Mouse (Mus musculus) embryonic facial prominence, embryonic 11.5 days (tissue): ENCODE data around the gene Irx2. TPM values are rescaled to one million over a fixed set of nuclear protein-coding genes. Genes with fewer than 3 reads are reported as not detected.

Experiments
- ATAC-seq: fragments of 200-750 bp; cut with Nextera tagmentation; replicated peaks from 2 replicates; pipeline ENCODE4 v1.8.0; 2017; ENCODE audit warnings: low read depth; ENCODE audit not compliant: insufficient number of reproducible peaks, low FRiP score, low TSS enrichment
- DNase-seq: peaks from one replicate; pipeline ENCODE4 v3.0.0-alpha.2; 2015; ENCODE audit warnings: low spot score
- H3K27ac ChIP-seq: fragments of 300-500 bp; sonication (generic); replicated peaks from 2 replicates; pipeline ENCODE4 v1.5.1; 2014; ENCODE audit warnings: mild to moderate bottlenecking, low read depth, low read length, control low read depth
- H3K27me3 ChIP-seq: fragments of 300-500 bp; sonication (generic); 2 replicates; pipeline ENCODE4 v1.6.1; 2014; ENCODE audit warnings: mild to moderate bottlenecking, low read length, moderate library complexity, mixed read lengths; ENCODE audit not compliant: control insufficient read depth, insufficient read depth
- H3K36me3 ChIP-seq: fragments of 300-500 bp; sonication (generic); replicated peaks from 2 replicates; pipeline ENCODE4 v1.6.1; 2014; ENCODE audit warnings: low read depth, mild to moderate bottlenecking, low read length, moderate library complexity, mixed read lengths; ENCODE audit not compliant: control insufficient read depth, insufficient read depth
- H3K4me1 ChIP-seq: fragments of 300-500 bp; sonication (generic); 2 replicates; pipeline ENCODE4 v1.6.1; 2014; ENCODE audit warnings: low read length, mixed read lengths; ENCODE audit not compliant: control insufficient read depth, insufficient read depth
- H3K4me2 ChIP-seq: fragments of 300-500 bp; sonication (generic); 2 replicates; pipeline ENCODE4 v1.6.1; 2014; ENCODE audit warnings: low read depth, mild to moderate bottlenecking, control low read depth, low read length, moderate library complexity
- H3K4me3 ChIP-seq: fragments of 300-500 bp; sonication (generic); 2 replicates; pipeline ENCODE4 v1.5.1; 2014; ENCODE audit warnings: low read depth, low read length, control low read depth
- H3K9ac ChIP-seq: fragments of 300-500 bp; sonication (generic); replicated peaks from 2 replicates; pipeline ENCODE4 v1.6.1; 2014; ENCODE audit warnings: mild to moderate bottlenecking, control low read depth, low read length
- H3K9me3 ChIP-seq: fragments of 300-500 bp; sonication (generic); replicated peaks from 2 replicates; pipeline ENCODE4 v1.6.1; 2016; ENCODE audit warnings: mild to moderate bottlenecking, low read length, inconsistent platforms, mixed read lengths; ENCODE audit not compliant: control insufficient read depth
- WGBS: fragments of 180-500 bp; shearing (Covaris S2); extraction: QIAGEN DNeasy Blood & Tissue Kit; methylation state at CpG from one replicate; pipeline ENCODE4 v1.1.7; 2014; 5-methylcytosine and 5-hydroxymethylcytosine counted together
- polyA plus RNA-seq: library from polyadenylated mRNA; unstranded; fragments of >200 nt; fragmentation: Nextera tagmentation; extraction: Ambion mirVana; gene quantifications from 2 replicates; pipeline ENCODE4 v1.2.1, GENCODE M21; 2014

The Irx2 gene
- polyA plus RNA-seq, 1 experiment from 2014 or later, result 8.8 TPM

DNA sequence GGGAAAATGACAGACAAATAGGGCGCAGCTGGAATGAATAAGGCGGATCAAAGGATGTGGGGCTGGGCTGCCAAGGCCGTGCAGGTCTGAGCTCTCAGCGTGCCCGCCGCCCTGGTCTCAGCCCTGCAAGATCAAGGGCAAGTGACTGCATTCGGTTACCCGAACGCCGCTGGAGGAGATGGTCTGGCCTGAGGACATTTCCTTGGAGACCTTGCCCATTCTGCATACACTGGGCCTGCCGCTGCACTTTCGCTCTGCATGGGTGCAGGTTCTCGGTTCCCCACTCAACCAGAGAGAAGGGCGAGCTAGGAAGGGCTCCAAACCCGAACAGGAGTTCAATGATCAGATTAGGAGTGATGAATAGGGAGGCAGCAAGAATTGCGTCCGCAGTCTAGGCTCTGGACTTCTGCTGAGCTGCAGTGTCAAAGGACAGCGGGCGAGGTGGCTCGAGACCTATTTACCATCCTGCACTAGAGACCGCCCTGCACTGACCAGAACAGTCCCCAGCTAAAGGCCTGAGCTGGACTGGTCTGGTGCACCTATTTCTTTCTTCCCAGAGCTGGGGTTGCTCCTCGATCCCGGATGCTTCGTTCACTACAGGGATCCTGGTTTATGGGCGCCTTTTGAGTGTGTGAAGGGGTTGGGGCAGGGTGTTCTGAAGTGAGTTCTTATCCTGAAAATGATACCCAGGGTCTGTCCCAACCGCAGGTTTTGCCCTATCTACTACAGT, 9.9 kb downstream of the Irx2 start:
- 1% methylated on average over 26 of the region's 26 CpGs for WGBS
- peaks cover 6% of the 10 kb centered on the region; the same call in 1 of the 2 replicates for H3K4me1 ChIP-seq
- H3K27ac ChIP-seq, result no peak overlapping the region
- H3K4me3 ChIP-seq, result no peak overlapping the region; the same call in 1 of the 2 replicates
- DNase-seq (peak; percentile 61), ATAC-seq (no peak)
- no peaks in the 10 kb centered on the region for H3K36me3 ChIP-seq
- no peak overlapping the region for H3K9ac ChIP-seq
- peaks cover 51% of the 10 kb centered on the region for H3K27me3 ChIP-seq
- H3K4me2 ChIP-seq, result peak overlapping the region; percentile 10; the same call in 1 of the 2 replicates
- H3K9me3 ChIP-seq, result no peaks in the 10 kb centered on the region

DNA sequence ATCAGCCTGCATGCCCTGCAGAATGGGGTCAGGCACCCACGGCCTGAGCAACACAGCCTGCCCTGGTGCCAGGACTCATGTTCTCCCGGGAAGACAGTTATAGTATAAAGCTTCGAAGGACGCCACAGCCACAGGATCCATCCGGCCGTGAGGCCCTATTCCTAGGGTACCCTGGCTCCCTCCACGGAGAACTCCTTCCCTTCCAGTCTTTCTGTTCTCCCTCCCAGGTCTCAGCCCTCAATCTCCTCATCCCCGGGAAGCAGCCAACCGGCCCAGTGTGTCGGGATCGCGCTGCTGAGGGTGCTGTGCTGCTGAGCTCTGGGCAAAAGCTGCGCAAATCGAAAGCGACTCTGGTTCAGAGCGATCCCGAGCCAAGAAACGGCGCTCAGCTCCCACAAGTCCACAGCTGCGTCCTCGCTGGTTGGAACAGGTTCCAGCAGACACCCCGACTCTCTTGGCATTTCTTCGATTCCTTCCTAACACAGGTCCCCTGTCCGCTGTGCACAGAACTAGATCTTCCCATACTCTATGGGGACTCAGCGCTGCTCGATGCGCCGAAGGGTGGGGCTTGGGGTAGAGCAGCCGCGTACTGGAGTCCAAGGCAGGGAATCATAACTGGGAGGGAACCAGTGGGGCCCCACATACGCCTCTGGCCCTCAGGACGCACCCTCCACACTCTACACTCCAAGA, 11.0 kb downstream of the Irx2 start:
- ATAC-seq, result peak; percentile 42; the same call in 1 of the 2 replicates
- H3K4me1 ChIP-seq, result peaks cover 6% of the 10 kb centered on the region; the same call in 1 of the 2 replicates
- no peak overlapping the region for H3K27ac ChIP-seq
- H3K4me2 ChIP-seq, result peak overlapping the region; percentile 50
- peak overlapping the region; percentile 33 for H3K9ac ChIP-seq
- peaks cover 47% of the 10 kb centered on the region for H3K27me3 ChIP-seq
- no peaks in the 10 kb centered on the region for H3K9me3 ChIP-seq
- WGBS, result 2% methylated on average over 32 of the region's 32 CpGs
- H3K4me3 ChIP-seq, result peak overlapping the region; percentile 30
- peak; percentile 47 for DNase-seq
- H3K36me3 ChIP-seq, result no peaks in the 10 kb centered on the region

DNA sequence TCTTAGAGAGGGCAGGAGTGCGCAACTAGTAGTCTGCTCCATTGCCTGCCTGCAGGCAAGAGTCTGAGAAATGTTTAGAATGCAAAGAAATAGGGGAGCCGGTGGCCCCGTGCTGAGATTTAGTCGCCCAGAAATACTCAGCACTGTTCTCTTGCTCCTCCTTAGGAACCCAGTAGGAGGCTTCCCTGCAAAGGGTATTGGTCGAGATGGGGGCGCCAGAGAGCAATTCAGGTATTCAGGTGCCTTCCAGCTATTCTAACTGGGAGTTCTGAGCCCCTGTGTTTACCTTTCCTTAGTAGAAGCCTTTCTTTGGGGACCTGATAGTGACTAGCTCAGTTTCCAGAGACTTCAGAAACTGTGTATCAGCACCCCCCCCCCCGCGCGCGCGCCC, 11.5 kb downstream of the Irx2 start:
- Histone ChIP-seq H3K36me3 (no peaks in the 10 kb centered on the region), H3K27ac (no peak overlapping the region), H3K4me1 (peaks cover 6% of the 10 kb centered on the region; the same call in 1 of the 2 replicates), H3K27me3 (peaks cover 42% of the 10 kb centered on the region), H3K4me2 (peak overlapping the region; percentile 50), H3K9ac (no peak overlapping the region), H3K4me3 (peak overlapping the region; percentile 30), H3K9me3 (no peaks in the 10 kb centered on the region)
- DNase-seq (peak; percentile 66), ATAC-seq (no peak)
- 3% methylated on average over 11 of the region's 11 CpGs for WGBS

DNA sequence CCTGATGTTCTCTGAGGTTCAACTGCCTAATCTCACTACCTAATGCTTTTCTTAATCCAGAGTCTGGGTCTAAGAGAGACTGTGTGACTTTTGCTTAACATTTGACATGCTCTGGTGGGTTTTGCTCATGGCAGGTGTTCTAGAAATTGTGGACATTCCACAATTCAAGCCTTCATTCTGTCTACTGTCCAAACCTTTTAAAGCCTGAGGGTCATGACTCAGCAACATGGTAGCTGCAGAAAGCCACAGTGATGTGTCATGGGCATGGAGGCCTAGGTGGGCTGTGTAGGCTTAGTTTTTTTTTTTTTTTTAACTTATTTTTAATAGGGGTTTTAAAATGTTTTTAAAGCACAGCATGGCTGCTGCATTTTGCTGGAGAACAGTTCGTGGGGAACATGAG, 27.8 kb downstream of the Irx2 start:
- H3K27ac ChIP-seq, result no peak overlapping the region
- H3K4me1 ChIP-seq, result no peaks in the 10 kb centered on the region
- no peaks in the 10 kb centered on the region for H3K36me3 ChIP-seq
- no peak overlapping the region for H3K4me2 ChIP-seq
- WGBS, result 39% methylated on average over 1 of the region's 1 CpGs
- H3K27me3 ChIP-seq, result no peaks in the 10 kb centered on the region
- DNase-seq (no peak), ATAC-seq (no peak)
- no peak overlapping the region for H3K9ac ChIP-seq
- H3K4me3 ChIP-seq, result no peak overlapping the region
- H3K9me3 ChIP-seq, result no peaks in the 10 kb centered on the region

DNA sequence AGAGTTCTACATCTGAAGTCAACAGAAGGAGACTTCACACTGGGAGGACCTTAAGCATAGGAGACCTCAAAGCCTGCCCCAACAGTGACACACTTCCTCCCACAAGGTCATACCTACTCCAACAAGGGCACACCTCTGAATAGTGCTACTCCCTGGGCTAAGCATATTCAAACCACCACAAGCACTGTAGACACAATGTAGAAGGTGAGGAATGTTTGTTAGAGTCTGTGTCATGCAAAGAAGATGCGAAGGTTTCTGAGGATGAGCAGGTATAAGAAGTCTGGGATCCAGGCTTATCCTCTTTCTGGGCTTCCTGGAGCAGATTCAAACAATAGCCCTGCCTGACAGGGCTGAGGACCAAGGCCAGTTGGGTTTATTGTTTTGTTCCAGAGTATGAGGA, 47.2 kb downstream of the Irx2 start:
- ATAC-seq, result no peak
- 86% methylated on average over 1 of the region's 1 CpGs for WGBS
- Histone ChIP-seq H3K4me2 (no peak overlapping the region), H3K9me3 (no peaks in the 10 kb centered on the region), H3K27me3 (no peaks in the 10 kb centered on the region), H3K27ac (no peak overlapping the region), H3K9ac (no peak overlapping the region), H3K36me3 (no peaks in the 10 kb centered on the region), H3K4me1 (no peaks in the 10 kb centered on the region), H3K4me3 (no peak overlapping the region)
- DNase-seq, result no peak
